Mouse (Mus musculus) brain, embryonic 14.5 days (tissue): Measurements from ENCODE around the gene Mrnip. TPM values are rescaled to one million over a fixed set of nuclear protein-coding genes. Genes with fewer than 3 reads are reported as not detected.
"Not testable (repeated sequence)": the region's sequence is repeated elsewhere in the genome, so short reads cannot be mapped to it uniquely, and the experiment has no call there.

Experiments
- DNase-seq: peaks from one replicate; pipeline ENCODE4 v3.0.0-alpha.2; 2011; ENCODE audit warnings: low read depth
- CTCF ChIP-seq: fragments of 200-500 bp; IDR thresholded peaks from 2 replicates; pipeline ENCODE4 v1.5.1; 2012; ENCODE audit warnings: inconsistent platforms, mild to moderate bottlenecking, moderate library complexity, borderline replicate concordance; ENCODE audit not compliant: insufficient read depth, insufficient read length; ENCODE audit errors: extremely low read depth
- POLR2A ChIP-seq: fragments of 200-500 bp; IDR thresholded peaks from 2 replicates; pipeline ENCODE4 v1.6.1; 2012; ENCODE audit warnings: mild to moderate bottlenecking, inconsistent platforms, borderline replicate concordance; ENCODE audit not compliant: poor library complexity, insufficient read depth, insufficient read length, severe bottlenecking; ENCODE audit errors: extremely low read depth
- polyA plus RNA-seq: library from polyadenylated mRNA; depleted of rRNA; stranded (reverse); fragments of >200 nt; gene quantifications from 2 replicates; pipeline ENCODE4 v1.2.3, GENCODE M21; 2012; rRNA removed

Mrnip gene
- polyA plus RNA-seq: 33.1 and 35.9 TPM in 2 replicates

GRCm38 (mm10) chr11:50174111-50174729 is at the start of gene Mrnip:
TSS of gene Mrnip (plus strand) at chr11:50174444.
- DNase-seq: not testable (repeated sequence)

DNA sequence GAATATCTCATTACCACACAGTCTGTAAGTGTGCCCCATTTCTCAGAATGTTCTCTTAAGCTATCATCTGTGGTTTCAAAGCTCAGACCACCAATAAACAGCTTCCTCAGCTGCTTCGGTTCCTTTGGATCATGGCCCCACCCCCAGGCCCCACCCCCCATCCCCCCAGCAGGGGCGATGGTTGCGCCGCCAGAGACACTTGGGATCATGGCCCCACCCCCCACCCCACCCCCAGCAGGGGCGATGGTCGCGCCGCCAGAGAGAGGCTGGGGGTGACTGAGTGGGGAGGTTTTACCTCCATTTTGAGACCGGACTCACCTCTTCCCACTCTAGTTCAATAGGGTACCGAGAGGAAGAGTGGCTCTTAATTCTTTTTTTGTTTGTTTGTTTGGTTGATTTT is 46.5 kb upstream of the Mrnip start:
- DNase-seq: no peak
- TF ChIP-seq CTCF: no peak
- no peak for TF ChIP-seq POLR2A

GRCm38 (mm10) chr11:50130811-50131766 is 43.2 kb upstream of the Mrnip start, which contains the start of gene Tbc1d9b:
TSS of gene Tbc1d9b (plus strand) at chr11:50131396.
- DNase-seq: peak; percentile 94
- TF ChIP-seq POLR2A (peak; percentile 97), CTCF (peak; percentile 96)

- peak; percentile 41 for DNase-seq
- TF ChIP-seq POLR2A (no peak), CTCF (no peak)
Observed at GRCm38 (mm10) chr11:50131801-50132201, 42.4 kb upstream of the Mrnip start.

GRCm38 (mm10) chr11:50132265-50132664 is 42.0 kb upstream of the Mrnip start:
- DNase-seq: no peak
- TF ChIP-seq CTCF (no peak), POLR2A (no peak)

DNA sequence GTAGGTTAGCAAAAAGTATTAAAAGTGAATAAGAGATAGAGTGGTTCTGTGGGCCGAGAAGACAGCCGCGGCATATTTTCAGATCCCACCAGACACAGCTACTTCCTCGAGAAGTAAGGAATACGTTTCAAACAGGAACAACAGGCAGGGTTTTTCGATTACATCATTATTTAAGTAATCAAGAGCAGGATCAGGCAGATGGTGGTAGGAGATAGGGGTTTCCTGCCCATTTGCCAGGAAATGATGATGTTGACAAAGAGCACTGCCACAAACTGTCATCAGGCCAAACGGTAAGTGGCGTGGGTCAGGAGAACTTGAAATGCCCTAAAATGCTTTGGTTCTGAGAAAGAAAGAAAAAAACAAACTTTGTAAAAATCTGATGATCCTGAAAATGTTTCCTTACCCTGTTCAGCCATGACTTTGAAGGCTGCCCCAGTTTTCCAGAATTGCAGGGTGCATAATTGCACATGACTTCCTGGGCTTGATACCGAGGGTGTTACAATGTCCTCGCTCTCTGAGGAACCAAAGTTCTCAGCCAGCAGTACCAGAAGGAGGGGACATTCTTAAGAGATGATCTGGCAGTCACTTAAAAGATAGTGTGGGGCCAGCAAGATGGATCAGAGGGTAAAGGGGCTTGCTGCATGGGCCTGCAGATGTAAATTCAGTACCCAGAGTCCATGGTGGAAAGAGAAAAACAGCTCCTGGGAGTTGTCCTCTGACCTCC is 39.9 kb upstream of the Mrnip start:
- TF ChIP-seq POLR2A (no peak), CTCF (no peak)
- DNase-seq: no peak

DNA sequence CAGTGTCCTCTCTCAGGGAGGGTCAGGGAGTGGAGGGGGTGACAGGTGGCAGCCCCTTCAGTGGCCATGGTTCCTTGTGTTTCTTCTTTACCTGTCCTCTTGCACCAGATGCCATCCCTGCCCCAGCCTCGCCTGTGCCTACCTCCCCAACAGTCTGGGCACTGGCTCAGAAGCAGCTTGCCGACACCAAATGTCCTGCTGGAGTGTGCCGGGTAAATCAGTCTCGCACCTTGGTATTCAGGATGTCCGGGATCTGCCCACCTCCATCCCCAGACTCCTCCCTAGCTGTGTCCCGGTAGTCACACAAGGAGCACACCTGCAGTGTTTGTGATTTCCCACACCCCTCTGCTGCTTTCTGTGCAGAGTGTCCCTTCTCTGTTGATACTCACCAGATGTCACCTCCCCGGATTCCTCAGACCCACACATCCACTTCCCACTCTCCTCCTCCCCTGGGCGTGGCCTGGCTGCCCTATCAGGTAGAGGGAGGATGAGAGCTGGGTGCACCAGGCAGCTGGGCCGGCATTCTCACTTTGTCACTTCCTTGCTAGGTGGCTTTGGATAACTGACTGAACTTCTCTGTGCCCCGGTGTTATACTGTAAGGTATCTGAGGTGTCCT is 35.9 kb upstream of the Mrnip start:
- TF ChIP-seq CTCF: no peak
- no peak for TF ChIP-seq POLR2A
- no peak for DNase-seq

DNA sequence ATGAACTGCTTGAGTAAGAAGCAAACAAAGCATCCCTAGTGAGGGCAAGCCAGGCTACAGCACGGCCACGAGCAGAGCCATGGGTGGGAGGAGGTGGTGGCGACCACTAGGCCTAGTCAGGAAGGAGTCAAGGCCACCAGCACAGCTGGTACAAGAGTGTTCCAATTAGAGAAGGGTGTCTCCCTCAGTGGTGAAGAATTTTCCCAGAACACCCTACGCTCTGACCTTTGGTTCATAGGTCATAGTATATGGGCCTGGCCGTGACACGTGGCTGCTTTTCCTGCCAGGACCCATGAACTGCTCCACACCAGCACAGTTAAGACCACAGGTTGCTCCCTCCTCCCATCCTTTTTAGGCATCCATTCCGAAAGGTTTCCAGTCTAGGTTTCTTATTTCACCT is 34.7 kb upstream of the Mrnip start:
- no peak for DNase-seq
- no peak for TF ChIP-seq CTCF
- TF ChIP-seq POLR2A: no peak

DNA sequence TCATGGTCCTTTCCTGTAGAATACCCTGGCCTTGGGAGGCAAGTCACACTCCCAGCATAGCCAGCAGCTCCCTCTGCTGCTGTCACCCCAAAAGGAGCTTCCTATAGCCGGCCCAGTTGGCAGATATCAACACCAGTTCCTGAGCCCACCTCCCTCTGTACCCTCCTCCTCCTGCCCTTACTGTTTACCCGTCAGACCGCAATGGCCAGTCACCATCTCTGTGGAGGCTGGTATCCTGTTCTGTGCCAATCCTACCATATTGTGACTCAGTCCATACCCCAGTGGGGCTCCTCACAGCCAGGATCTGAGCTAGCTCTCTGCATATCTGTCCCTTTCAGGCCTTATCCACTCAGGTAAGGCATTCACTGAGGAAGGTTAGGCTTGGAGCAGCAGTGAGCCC is 28.7 kb upstream of the Mrnip start:
- no peak for DNase-seq
- TF ChIP-seq CTCF (no peak), POLR2A (no peak)

DNA sequence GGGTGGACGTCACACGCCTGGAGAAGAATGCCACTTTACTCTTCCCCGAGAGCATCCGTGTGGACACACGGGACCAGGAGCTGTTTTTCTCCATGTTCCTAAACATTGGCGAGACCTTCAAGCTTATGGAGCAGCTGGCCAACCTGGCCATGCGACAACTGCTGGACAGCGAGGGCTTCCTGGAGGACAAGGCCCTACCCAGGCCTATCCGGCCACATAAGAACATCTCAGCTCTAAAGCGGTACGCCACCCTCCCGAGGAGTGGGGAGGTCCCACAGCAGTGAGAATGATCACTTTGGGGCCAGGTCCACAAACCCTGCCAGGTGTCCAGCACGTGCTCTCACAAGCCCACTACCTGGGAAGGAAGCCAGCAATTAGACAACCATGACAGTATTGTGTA is 28.1 kb upstream of the Mrnip start:
- DNase-seq: no peak
- TF ChIP-seq CTCF (no peak), POLR2A (no peak)
